Mouse (Mus musculus) spleen, adult 12 weeks (tissue): Measurements from ENCODE around the gene Myof.
A peak's percentile ranks its signal among the peaks of the same experiment; 100 is the strongest.

Experiments
- DNase-seq: peaks from one replicate; pipeline ENCODE4 v3.0.0; 2022; ENCODE audit warnings: low spot score

The Myof gene

DNA sequence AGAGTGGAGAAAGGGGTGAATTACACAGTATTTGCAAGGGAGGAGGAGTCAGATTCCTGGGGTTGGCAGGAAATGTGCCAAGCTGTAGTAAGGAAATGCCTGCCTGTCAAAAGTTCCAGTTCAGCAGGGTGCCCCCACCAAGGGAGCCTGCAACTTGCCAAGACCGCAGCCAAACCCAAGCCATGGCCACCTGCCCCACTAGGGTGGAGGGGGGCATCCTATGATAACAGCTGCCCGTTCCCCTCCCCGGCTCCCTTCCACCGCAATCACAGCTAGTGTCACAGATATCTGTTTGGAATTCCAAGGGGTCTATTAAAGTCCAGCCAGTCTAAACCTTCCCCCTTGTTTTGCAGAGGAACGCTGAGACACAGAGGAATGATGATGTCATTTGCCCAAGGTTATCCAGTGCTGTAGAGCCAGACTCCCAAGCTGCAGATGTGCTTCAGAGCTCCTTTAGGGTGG, 1.1 kb downstream of the Myof start:
- DNase-seq, result no peak

GRCm38 (mm10) chr19:38038267-38038666, 5.1 kb downstream of the Myof start:
- DNase-seq, result no peak

GRCm38 (mm10) chr19:38035766-38036165, 7.6 kb downstream of the Myof start:
- DNase-seq, result no peak

- DNase-seq, result no peak
These were observed 8.7 kb downstream of the Myof start for GRCm38 (mm10) chr19:38034696-38035095.

DNA sequence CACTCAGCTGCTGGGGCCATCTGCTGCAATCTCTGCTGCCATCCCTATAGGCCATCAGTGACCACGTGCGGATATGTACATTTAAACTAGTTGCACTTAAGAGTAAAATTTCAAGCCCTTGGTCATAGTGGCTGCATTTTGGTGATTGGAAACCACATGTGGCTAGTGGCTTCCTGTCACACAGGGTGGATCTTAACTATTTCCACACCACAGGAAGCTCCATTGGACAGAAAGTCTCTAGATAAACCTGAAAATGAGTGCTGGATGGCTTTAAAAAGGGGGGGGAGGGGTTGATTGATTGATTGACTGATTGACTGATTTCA, 9.7 kb downstream of the Myof start:
- DNase-seq, result no peak

- DNase-seq, result no peak
These were observed 10.2 kb downstream of the Myof start for GRCm38 (mm10) chr19:38032993-38033734.

DNA sequence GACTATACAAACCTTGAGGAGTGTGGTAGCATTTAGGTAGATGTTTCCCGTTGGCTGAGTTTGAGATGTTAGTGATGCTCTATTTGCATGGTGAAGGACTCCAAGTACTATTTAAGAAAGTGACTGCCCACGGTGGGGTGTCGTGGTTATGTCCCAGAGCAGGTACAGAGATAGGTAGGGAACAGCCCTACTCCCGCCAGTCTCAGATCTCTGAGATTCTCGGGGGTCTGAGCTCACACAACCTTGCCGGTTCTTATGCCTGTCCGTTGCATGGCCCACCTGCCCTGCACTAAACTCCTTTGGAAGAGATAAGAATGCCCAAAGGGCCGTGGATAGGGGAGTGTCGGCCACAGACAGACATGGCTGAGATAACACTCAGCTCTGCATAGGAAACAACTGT, 12.2 kb downstream of the Myof start:
- no peak for DNase-seq

GRCm38 (mm10) chr19:38030673-38031137, 12.7 kb downstream of the Myof start:
- DNase-seq, result no peak

DNA sequence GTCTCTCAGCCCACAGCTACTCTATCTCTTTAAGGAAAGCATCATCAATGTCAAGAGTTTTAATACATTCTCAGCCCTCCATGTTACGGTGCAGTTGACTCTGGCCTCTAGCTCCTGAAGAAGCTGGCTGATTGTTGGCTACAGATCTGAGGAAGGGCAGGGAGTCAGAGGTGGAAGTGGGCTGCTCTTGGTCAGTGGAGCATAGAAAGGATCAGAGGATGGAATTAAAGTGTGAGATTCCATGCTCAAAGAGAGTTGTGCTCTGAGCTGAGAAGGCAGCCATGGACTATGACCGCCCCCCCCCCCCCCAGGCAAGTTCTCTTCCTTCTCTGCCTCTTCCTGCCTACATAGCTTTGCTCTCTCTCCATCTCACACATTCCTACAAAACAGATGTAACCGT, 13.5 kb downstream of the Myof start:
- DNase-seq, result no peak

DNA sequence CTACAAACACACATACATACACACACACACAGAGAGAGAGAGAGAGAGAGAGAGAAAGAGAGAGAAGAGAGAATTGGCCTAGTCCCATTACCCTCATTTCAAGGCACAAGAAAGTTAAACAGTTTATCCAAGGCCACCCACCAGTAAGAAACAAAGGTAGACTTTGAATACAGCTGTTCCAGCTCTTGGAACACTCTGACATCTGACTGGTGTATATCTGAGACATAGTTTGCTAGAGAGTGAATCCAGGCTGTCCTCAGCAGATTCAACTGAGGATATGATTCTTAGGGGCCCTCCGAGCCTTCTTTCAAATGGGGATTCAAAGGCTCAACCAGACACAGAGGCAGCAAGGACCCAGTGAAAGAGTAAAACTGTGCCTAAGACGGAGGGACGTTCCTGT, 14.1 kb downstream of the Myof start:
- DNase-seq, result no peak

DNA sequence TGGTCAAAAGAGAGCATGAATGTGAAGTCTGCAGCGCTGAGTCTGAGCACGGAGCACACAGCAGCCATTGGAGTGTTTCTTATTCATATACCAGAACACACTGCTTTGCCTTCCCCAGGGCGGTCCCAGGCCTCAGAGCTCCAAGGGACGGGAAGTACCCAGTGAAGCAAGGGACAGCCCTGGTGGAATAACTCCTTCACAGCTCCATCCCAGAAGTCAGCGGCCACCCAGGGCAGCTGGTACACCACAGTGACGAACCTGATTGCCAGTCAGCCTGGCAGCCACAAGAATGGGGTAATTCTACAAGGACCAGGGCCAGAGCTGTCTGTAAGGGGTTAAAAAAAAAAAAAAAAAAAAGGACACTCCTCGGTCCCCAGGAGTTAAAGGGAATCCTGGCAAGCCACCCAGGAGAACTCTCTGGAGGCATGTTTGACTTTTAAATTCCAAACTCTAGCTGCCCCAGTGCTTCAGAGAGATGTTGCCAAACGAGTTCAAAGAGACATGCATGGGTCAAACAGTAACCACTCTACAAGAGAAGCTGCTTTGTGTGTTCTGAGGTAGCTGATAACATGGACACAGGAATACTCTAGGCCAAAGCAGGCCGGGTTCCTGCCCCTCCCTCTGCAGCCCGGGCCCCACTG, 15.4 kb downstream of the Myof start:
- DNase-seq, result no peak

DNA sequence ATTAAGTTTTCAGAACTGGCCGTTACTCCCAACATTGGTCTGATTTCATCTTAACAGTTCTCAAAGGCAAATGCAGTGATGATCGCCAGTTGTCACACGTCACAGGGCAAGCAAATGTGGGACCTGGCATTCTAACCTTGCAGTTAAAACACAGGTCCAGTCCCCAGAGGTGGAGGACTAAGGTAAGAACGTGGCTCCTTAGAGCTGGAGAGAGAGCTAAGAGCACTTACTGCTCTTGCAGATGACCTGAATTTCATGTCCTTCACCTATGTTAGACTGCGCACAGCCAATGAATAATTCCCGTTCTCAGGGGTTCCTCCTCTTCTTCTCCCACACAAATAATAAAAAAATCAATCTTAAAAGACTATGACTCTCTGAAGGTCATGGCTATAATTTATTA, 16.0 kb downstream of the Myof start:
- no peak for DNase-seq

DNA sequence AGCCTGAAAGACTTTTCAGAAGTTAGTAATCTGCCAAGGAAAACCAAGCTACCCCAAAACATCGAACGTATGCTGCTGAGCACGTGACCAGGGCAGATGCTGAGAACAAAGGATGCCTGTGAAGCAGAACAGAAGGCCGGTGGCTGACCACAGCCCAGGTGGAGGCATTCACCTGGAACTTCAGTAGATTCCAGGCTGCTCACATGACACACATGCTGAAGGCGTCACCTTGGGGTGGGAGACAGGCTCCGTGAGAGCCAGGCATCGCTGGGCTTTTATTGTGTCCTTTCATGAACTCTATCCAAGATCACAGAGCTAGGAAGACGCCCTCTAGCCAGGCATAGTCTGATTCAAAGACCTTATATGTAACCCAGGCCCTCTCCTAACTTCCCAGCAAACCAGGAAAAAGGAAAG, 17.2 kb downstream of the Myof start:
- peak; percentile 11 for DNase-seq

DNA sequence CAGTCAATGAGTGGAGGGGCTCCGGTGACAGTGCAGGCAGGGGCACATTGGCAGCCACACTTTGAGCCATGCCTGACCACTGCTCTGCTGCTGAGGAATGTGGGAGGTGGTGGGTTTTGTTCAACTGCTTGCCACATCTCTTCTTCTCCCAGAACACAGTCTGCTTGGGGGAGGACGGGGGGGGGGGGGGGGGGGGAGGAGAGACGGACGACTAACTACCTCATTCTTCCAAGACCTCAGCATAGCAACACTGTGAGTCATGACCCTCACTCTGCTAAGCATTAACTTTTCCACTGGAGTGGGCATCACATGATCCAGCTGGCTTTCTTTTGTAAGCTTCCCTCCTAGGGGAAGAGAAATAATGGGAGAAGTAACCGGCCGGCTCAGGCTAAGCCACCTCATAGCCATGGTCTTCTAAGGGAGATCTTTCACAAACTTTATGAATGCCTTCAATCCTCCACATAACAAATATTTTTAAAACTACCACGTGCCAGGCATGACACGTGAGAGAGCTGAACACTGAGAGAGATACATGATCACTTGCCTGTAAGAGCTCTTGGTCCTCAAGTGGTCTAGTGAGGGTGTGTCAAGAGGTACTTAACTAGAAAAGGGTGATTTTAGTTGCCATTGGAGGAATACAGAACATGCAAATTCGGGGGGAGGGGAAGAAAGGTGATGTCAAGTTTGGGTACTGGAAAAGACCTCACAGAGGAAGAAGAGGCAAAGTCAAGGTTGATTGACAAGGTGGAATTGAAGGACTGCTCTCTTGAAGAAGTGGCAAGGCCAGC, 17.9 kb downstream of the Myof start:
- no peak for DNase-seq

- no peak for DNase-seq
These were observed 19.8 kb downstream of the Myof start for GRCm38 (mm10) chr19:38023603-38024002.

DNA sequence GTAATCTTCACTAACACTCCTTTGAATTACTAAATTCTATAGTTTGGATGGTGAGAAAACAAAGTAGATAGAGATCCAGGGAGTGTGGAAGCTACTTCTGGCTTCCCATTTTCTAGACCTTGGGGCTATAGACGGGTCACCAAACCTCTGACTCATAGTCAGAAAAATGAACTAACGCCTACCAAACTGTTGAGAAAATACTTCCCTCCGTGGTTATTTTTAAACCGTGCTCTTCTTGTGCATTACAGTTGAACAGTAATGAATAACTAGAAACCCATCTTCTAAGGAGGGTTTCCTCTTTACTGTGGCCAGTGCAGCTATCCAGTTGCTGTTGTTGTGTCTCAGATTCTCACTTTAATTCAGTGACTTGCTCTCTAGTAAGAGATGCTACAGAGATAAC, 20.7 kb downstream of the Myof start:
- no peak for DNase-seq

DNA sequence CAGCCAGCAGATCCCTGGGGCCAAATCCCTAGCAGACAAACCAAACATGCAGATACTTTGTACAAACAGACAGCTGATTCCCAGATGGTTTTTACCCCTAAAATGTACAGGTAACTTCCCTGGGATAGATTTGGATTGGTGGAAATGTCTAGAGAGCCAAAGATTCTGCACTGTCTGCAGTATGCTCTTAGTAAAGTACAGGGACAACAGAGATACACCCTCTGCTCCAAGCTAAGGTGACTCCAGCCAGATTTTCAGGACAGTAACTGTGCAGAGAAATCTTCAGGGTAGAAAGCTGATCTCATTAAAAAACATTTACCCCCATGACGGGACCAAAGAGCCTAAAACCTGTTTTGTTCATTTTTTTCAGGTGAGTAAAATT, 27.5 kb downstream of the Myof start:
- DNase-seq, result no peak

- no peak for DNase-seq
These were observed 28.1 kb downstream of the Myof start for GRCm38 (mm10) chr19:38015180-38015872.

DNA sequence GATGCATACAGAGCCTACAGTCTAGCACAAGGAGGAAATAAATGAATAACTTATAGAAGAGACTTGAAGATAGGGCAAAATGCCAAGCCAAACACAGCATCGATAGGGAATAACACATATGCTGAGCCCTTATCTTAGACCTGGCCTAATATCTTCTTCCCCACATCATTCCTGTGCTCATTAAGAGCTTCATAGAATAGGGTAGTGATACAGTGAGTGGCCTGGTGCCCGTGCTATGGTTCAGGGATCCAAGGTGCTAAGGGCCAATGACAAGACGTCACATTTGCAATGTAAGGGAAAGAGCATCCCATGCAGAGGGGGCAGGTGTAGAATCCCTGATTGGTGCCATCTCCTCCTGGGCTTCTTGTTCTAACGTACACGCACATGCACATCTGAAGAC, 28.9 kb downstream of the Myof start:
- DNase-seq, result no peak

- DNase-seq, result no peak
These were observed 32.0 kb downstream of the Myof start for GRCm38 (mm10) chr19:38011379-38011778.

DNA sequence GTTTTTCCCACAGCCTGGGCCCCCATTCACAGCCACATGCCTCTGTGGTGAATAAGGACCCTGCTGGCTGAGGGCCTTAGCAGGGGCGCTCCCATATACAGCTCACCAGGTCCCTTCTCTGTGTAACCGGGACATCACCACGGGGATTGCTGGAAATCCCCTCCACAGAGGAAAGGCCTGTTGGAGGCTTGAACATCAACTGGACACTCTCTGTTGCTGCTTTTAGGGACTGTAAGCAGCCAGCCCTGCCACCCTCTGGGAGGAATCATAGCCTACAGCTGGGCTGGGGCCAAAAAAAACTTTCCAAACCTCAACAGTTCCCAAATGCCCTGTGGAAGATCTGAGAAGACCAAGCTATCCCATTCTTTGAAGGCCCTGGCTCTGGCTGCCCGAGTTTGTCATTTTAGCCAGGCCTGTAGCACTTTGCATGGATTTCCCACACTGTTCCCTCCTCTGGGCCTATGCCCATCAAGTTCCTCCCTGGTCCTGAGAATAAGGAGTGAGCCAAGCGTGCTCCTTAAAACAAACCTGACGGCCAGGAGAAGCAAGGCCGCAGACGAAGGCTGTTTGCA, 38.5 kb downstream of the Myof start:
- no peak for DNase-seq
